Mouse (Mus musculus): ENCODE results near the gene Prss8. TPM values are rescaled to one million over a fixed set of nuclear protein-coding genes. Genes with fewer than 3 reads are reported as not detected.
A peak's percentile ranks its signal among the peaks of the same experiment; 100 is the strongest.
"Not testable (repeated sequence)": the region's sequence is repeated elsewhere in the genome, so short reads cannot be mapped to it uniquely, and the experiment has no call there.

Prss8 gene
- total RNA-seq, 2 experiments from 2014 or later, result 0.40 to 0.42 TPM

GRCm38 (mm10) chr7:127896384-127896783, 33.5 kb downstream of the Prss8 start:
- peak; percentile 48 to 64 for DNase-seq (ENCODE audit: low spot score in 2 of 2)

DNA sequence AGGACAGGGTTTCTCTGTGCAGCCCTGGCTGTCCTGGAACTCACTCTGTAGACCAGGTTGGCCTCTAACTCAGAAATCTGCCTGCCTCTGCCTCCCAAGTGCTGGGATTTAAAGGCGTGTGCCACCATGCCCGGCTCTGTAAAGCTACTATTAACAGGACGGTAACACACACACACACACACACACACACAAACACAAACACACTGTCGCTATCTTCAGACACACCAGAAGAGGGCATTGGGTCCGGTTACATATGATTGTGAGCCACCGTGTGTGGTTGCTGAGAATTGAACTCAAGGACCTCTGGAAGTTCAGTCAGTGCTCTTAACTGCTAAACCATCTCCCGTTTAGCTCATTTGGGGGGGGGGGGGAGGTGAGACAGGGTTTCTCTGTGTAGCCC, 34.0 kb downstream of the Prss8 start:
- not testable (repeated sequence) for DNase-seq (ENCODE audit: low spot score in 2 of 2)

DNA sequence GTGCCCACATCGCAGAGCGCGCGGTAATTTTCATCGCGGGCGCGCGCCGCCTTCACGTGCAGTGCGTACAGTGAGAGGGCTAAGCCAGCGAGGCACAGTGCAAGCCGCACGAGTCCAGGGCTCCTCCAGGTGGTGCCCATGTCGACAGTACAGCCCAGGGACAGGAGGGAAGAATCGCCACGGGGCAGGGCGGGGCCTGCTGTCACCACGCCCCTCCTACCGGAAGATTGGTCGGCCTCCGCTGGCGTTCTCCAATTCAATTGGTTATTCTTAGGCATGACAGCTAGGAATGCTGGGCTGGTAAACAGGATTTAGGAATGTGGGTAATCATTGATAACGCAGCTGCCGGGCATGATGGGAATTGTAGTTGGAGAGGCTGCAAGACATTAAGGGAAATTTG, 34.5 kb downstream of the Prss8 start, which contains the start of the genes Gm21974 and Vkorc1:
TSS of gene Gm21974 (minus strand) at position 13 of the 400 bp plus-strand sequence.
TSS of gene Vkorc1 (minus strand) at position 176 of the 400 bp plus-strand sequence.
- peak; percentile 90 to 94 for DNase-seq (ENCODE audit: low spot score in 2 of 2)

DNA sequence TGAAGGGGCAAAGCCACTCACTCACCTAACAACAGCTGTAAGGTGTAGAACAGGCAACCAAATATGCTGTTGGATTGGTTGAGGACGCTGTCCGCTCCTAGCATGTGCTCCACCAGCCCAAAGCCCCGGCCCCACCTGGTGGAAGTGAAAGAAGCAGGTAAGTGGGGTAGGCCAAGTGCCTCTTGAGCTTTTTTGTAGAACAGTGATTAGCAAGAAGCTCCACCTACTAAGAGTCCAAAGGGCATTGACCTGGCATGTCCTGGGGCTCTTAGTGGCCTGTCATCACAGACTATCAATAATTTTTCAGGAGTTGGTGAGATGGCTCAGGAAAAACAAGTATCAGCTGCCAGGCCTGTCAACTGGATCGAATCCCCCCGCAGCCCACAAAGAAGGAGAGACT, 35.4 kb downstream of the Prss8 start:
- DNase-seq (ENCODE audit: low spot score in 2 of 2), result no peak

DNA sequence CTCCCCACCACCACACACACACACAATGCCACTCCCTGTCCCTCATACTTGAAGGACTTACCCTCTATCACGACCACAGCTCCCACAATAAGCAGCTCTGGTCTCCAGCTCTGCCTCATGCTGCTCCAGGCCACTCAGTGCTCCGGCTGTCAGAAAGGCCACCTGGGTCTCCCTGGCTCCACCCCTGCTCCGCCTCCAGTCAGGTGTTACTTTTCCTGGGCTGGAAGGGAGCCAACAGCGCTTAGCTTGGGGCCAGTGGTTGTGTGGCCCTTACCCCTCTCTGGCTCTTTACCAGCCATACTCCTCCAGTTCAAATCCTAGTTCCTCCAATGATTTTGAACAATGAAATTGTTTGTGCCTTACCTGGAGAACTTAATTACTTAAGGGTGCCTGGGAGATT, 39.1 kb downstream of the Prss8 start, which contains the start of gene Prss53:
TSS of gene Prss53 (minus strand) at position 173 of the 400 bp plus-strand sequence.
- no peak for DNase-seq (ENCODE audit: low spot score in 2 of 2)

DNA sequence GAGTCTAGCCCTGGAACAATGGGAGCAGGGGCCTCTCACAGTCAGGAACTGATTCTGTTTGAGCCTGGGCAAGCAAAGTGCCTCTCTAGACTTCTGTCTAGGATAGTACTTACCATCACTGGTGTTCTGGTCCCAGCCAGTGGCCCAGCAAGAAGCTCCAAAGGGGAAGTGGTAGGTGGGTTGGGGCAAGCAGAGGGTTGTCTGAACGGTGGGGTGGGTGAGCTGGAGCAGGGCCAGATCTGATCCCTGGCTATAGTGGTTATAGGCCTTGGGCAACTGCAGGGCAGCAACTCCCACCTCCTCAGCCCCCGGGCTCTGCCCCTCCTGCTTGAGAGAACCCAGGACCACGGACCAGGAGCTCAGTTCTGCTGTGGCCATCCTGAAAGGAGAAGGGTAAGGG, 41.1 kb downstream of the Prss8 start:
- no peak for DNase-seq (ENCODE audit: low spot score in 2 of 2)

GRCm38 (mm10) chr7:127887781-127888180, 42.1 kb downstream of the Prss8 start:
- no peak for DNase-seq (ENCODE audit: low spot score in 2 of 2)

DNA sequence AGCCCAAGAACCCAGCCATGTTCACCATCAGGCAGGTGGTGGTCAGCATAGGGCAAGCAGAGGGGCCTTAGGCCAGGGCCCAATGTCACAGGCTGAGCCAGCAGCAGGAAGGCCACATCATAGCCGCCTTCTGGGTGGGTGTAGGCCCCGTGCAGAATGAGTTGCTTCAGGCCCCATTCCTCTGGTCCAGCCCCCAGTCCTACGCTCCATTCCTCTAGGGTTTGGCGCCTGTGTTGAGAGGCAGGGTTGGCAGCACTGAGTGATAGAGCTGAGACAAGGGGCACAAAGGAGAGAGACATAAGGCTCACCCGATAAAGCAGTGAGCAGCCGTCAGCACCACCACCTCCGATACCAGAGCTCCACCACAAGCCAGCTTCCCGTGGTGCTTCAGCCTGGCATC, 42.7 kb downstream of the Prss8 start:
- no peak for DNase-seq (ENCODE audit: low spot score in 2 of 2)

DNA sequence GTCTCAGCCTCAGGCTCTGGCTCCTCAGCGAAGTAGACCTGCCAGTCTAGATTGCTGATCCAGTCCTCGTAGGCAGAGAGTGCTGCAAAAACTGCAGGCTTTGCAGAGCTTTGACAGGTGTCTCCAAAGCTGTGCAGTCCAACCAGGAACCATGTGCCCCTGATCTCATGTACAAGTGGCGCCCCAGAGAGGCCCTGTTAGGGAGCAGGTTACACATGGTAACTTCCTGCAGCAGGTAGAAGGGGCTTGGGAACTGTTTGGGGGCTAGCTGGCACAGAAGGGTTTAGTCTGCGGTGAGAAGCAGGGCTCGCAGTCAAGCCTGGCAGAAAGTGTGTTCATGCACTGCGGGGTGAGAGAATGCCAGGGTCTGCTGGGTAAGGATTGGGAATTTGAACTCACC, 43.4 kb downstream of the Prss8 start:
- no peak for DNase-seq (ENCODE audit: low spot score in 2 of 2)

DNA sequence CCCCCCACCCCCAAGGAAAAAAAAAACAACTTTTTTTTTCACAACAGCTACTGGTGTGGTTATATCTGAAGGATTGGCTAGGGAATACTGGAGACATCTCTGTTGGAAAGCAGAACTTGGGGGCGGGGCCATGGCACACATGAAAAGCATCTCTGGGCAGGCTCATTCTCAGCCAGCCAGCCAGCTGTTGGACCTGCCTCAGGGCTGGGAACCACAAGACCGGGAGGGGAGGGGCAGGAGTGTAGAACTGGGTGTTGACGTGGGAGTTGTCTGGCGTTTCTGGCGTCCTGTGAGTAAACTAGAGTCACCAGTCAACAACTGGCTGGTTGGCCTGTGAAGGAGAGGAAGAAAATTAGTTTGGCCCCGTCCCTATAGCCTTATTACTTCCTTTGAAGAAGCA, 44.0 kb downstream of the Prss8 start:
- DNase-seq (ENCODE audit: low spot score in 2 of 2), result peak in 1 of 2 experiments; percentile 32

DNA sequence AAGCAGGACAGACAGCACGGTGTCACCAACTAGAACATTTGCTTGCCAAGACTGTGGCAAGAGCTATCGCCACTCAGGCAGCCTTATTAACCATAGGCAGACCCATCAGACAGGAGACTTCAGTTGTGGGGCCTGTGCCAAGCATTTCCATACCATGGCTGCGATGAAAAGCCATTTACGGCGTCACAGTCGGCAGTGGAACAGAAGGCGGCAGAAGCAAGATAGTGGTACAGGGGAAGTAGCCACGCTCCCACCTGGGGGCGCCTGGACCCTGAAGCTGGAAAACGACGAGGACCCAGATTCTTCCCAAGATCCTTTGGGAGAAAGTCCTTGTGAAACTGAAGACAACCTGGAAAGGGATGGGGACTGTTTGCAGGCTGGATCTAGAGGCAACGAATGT, 49.5 kb downstream of the Prss8 start:
- DNase-seq (ENCODE audit: low spot score in 2 of 2), result no peak

DNA sequence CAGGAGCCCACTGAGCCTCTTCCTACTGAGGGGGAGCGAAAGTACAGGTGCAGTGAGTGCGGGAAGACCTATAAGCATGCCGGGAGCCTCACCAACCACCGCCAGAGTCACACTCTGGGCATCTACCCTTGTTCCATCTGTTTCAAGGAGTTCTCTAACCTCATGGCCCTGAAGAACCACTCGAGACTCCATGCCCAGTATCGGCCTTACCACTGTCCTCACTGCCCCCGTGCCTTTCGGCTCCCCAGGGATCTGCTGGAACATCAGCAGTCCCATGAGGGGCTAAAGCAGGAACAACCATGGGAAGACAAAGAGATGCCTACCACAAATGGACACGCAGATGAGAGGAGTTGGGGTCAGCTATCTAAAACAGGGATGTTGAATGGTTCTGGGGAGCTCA, 50.6 kb downstream of the Prss8 start:
- DNase-seq (ENCODE audit: low spot score in 2 of 2), result no peak

DNA sequence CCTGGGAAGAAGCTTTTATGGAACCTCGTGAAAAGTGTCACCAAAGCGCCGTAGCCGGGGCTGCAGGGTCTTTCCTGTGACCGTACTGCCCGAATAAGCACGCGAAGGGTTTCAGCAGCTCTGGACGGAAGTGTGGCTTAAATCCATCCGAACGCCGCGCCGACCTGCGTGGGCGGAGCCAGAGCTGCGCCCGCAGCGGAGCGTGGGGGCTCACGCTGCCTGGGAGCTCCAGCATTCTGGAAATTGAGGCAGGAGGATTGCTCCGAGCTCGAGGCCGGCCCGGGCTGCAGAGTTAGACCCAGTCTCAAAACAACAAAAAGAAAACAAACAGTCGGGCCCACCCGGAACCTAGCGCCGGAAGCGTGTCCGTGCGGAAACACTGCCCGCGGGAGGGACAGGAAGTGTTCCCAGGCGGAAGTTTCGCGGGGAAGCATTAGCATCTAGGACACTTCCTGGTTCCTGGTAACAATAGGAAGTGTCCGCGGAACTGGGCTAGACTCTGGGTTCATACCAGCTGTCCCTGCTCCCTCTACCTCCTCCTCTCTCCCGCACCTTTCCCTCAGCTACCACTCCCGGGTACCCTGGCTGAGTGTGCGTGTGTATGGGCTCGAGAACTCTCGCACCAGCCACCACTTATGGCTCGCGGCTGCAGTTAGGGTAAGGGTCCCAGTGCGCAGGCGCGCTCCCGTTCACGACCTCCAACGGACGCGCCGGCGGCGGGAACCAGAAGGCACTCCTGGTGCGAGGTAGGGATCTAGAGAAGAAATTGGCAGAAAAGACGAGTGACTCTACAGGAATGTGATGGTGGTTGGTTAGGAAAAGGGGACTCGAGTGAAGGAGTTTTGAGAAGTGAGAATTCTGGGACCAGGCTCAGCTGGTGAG, 53.2 kb downstream of the Prss8 start, which contains the start of gene Zfp668:
TSS of gene Zfp668 (minus strand) at position 362 of the 882 bp plus-strand sequence.
- peak; percentile 88 to 92 for DNase-seq (ENCODE audit: low spot score in 2 of 2)

- DNase-seq (ENCODE audit: low spot score in 2 of 2), result peak; percentile 65 to 73
Observed at GRCm38 (mm10) chr7:127876041-127876466, 53.9 kb downstream of the Prss8 start, which contains the start of gene Zfp646. TSS of gene Zfp646 (plus strand) at chr7:127876221.

Other genes starting within 250 kb of the Prss8 start
- gene Bcl7c, start 221.2 kb downstream of the Prss8 start, total RNA-seq (2021), result 10 to 100 TPM; 44.6 to 46.4 TPM
- gene Ctf1, start 217.4 kb downstream of the Prss8 start, total RNA-seq (2021), result 1 to 10 TPM; 2.7 to 4.4 TPM
- not detected for gene Ctf2, start 197.9 kb downstream of the Prss8 start, total RNA-seq (2021)
- gene Fbxl19, start 185.6 kb downstream of the Prss8 start, total RNA-seq (2021), result 10 to 100 TPM; 68.8 to 74.6 TPM
- gene Orai3, start 160.3 kb downstream of the Prss8 start, total RNA-seq (2021), result 10 to 100 TPM; 16.8 to 20.5 TPM
- 10 to 100 TPM; 41.1 to 44.7 TPM for gene Setd1a, start 153.4 kb downstream of the Prss8 start, total RNA-seq (2021)
- 1 to 10 TPM; 5.5 to 5.6 TPM for gene Gm49388, start 144.5 kb downstream of the Prss8 start, total RNA-seq (2021)
- 1 to 10 TPM; 4.7 to 5.3 TPM for gene Hsd3b7, start 129.5 kb downstream of the Prss8 start, total RNA-seq (2021)
- gene Stx4a, start 105.8 kb downstream of the Prss8 start, total RNA-seq (2021), result 10 to 100 TPM; 85.0 to 86.3 TPM
- gene Stx1b, start 105.6 kb downstream of the Prss8 start, total RNA-seq (2021), result 100 to 1,000 TPM; 420 to 434 TPM
- 10 to 100 TPM; 31.0 TPM for gene Zfp646, start 53.9 kb downstream of the Prss8 start, total RNA-seq (2021)
- gene Zfp668, start 53.3 kb downstream of the Prss8 start, total RNA-seq (2021), result 10 to 100 TPM; 19.5 to 20.5 TPM
- 1 to 10 TPM; 2.2 to 2.7 TPM for gene Prss53, start 39.1 kb downstream of the Prss8 start, total RNA-seq (2021)
- not detected for gene Gm21974, start 34.6 kb downstream of the Prss8 start, total RNA-seq (2021)
- gene Vkorc1, start 34.5 kb downstream of the Prss8 start, total RNA-seq (2021), result 10 to 100 TPM; 21.3 to 24.0 TPM
- gene Bckdk, start 26.0 kb downstream of the Prss8 start, total RNA-seq (2021), result 10 to 100 TPM; 34.3 to 39.3 TPM
- gene Kat8, start 17.6 kb downstream of the Prss8 start, total RNA-seq (2021), result 10 to 100 TPM; 29.7 to 33.3 TPM
- gene Prss36, start 16.6 kb upstream of the Prss8 start, total RNA-seq (2021), result 1 to 10 TPM; 7.9 to 8.2 TPM
- 100 to 1,000 TPM; 268 to 293 TPM for gene Fus, start 37.4 kb upstream of the Prss8 start, total RNA-seq (2021)
- gene Pycard, start 63.8 kb upstream of the Prss8 start, total RNA-seq (2021), result 1 to 10 TPM; 2.9 to 4.5 TPM
- gene Trim72, start 73.8 kb upstream of the Prss8 start, total RNA-seq (2021), result under 1 TPM; 0.66 to 0.72 TPM
- 10 to 100 TPM in 1 of 2 experiments, 1 to 10 TPM in 1; 9.1 to 10.2 TPM for gene Itgam, start 132.5 kb upstream of the Prss8 start, total RNA-seq (2021)
- gene Gm49368, start 132.6 kb upstream of the Prss8 start, total RNA-seq (2021), result not detected
- gene Itgax, start 199.4 kb upstream of the Prss8 start, total RNA-seq (2021), result under 1 TPM; 0.23 to 0.40 TPM
- gene Itgad, start 224.3 kb upstream of the Prss8 start, total RNA-seq (2021), result not detected

Data from left cerebral cortex, adult 18-20 months (tissue).